Mouse (Mus musculus): Measurements from ENCODE around the gene Lst1. TPM values are rescaled to one million over a fixed set of nuclear protein-coding genes. Genes with fewer than 3 reads are reported as not detected.

Gene Lst1
- polyA plus RNA-seq, 1 experiment from 2014 or later = 3.8 TPM

DNA sequence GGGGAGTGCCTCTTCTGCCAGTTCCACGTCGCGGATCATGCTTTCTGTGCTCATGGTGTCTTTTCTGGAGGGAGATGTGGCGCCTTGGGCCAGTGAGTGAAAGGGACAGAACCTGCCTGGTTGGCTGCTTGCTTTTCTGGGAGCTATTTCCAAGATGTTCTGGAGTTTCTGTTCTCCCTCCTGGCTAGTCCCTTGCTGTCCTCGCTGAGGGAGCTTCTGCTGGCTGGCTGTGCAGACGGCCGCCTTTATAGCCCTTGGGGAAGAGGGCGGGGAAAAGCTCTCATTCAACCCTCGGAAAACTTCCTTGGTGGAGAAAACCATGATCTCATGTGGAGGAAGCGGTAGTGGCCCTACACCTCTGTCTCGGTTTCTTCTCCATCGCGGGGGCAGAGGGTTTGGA is 13.5 kb upstream of the Lst1 start, which contains the start of gene Tnf:
Tnf (minus strand) TSS at position 221 of the 400 bp plus-strand sequence.
- Histone ChIP-seq H3K9me3 (ENCODE audit: control insufficient read depth, low read length) (no peaks in the 10 kb centered on the region), H3K27me3 (ENCODE audit: control insufficient read depth, insufficient read depth, low read length) (peaks cover 2% of the 10 kb centered on the region), H3K4me1 (replicated peaks; ENCODE audit: control insufficient read depth, insufficient read depth, low read length) (no peaks in the 10 kb centered on the region), H3K4me3 (ENCODE audit: low read depth, low read length) (no peak within 1 kb of the TSS), H3K4me2 (ENCODE audit: low read depth, low read length, severe bottlenecking) (no peak within 1 kb of the TSS), H3K27ac (ENCODE audit: low read depth, low read length) (no peak within 1 kb of the TSS), H3K36me3 (ENCODE audit: control insufficient read depth, insufficient read depth, low read length) (no peaks in the 10 kb centered on the region), H3K9ac (ENCODE audit: low read length) (no peak within 1 kb of the TSS)
- DNase-seq (ENCODE audit: low spot score) (no peak), ATAC-seq (replicated peaks; ENCODE audit: low FRiP score) (no peak)
- 41% methylated on average over 13 of the region's 13 CpGs for WGBS

DNA sequence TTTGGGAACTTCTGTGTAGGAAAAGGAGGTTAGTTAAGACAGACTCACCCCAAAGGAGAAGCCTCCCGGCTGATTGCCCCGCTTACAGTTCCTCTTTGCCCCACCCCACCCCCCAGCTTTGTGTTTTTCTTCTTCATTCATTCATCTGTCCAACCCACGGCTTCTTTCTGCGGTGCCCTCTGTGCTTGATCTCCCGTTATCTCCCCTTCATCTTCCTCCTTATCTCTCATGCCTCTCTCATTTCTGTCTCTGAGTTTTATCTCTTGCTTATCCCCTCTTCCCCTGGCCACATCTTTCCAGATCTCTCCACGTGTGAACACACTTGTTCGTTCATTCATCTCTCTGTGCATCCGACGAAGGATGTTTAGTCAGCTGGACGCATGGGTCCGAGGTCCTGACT is 12.9 kb upstream of the Lst1 start:
- Histone ChIP-seq H3K4me3 (ENCODE audit: low read depth, low read length) (no peak overlapping the region), H3K4me1 (replicated peaks; ENCODE audit: control insufficient read depth, insufficient read depth, low read length) (no peaks in the 10 kb centered on the region; the same call in 1 of the 2 replicates), H3K36me3 (ENCODE audit: control insufficient read depth, insufficient read depth, low read length) (no peaks in the 10 kb centered on the region), H3K27ac (ENCODE audit: low read depth, low read length) (no peak overlapping the region), H3K4me2 (ENCODE audit: low read depth, low read length, severe bottlenecking) (no peak overlapping the region), H3K27me3 (ENCODE audit: control insufficient read depth, insufficient read depth, low read length) (peaks cover 8% of the 10 kb centered on the region), H3K9me3 (ENCODE audit: control insufficient read depth, low read length) (no peaks in the 10 kb centered on the region), H3K9ac (ENCODE audit: low read length) (no peak overlapping the region)
- 76% methylated on average over 11 of the region's 11 CpGs for WGBS
- no peak for DNase-seq (ENCODE audit: low spot score)
- ATAC-seq (replicated peaks; ENCODE audit: low FRiP score) = no peak

DNA sequence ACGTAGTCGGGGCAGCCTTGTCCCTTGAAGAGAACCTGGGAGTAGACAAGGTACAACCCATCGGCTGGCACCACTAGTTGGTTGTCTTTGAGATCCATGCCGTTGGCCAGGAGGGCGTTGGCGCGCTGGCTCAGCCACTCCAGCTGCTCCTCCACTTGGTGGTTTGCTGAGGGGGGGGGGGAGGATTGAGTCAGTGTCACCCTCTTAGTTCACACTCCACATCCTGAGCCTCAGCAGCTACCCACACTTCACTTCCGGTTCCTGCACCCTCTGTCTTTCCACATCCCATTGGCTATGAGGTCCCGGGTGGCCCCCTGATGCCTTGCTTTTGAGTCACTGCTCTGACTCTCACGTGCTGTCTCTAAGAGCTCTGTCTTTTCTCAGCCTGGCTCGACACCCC is 12.2 kb upstream of the Lst1 start:
- Histone ChIP-seq H3K27ac (ENCODE audit: low read depth, low read length) (no peak overlapping the region), H3K4me1 (replicated peaks; ENCODE audit: control insufficient read depth, insufficient read depth, low read length) (peaks cover 3% of the 10 kb centered on the region; the same call in 1 of the 2 replicates), H3K36me3 (ENCODE audit: control insufficient read depth, insufficient read depth, low read length) (no peaks in the 10 kb centered on the region), H3K4me3 (ENCODE audit: low read depth, low read length) (no peak overlapping the region), H3K27me3 (ENCODE audit: control insufficient read depth, insufficient read depth, low read length) (peaks cover 15% of the 10 kb centered on the region), H3K9ac (ENCODE audit: low read length) (no peak overlapping the region), H3K9me3 (ENCODE audit: control insufficient read depth, low read length) (no peaks in the 10 kb centered on the region), H3K4me2 (ENCODE audit: low read depth, low read length, severe bottlenecking) (no peak overlapping the region)
- WGBS = 89% methylated on average over 11 of the region's 11 CpGs
- ATAC-seq (replicated peaks; ENCODE audit: low FRiP score) (no peak), DNase-seq (ENCODE audit: low spot score) (no peak)

DNA sequence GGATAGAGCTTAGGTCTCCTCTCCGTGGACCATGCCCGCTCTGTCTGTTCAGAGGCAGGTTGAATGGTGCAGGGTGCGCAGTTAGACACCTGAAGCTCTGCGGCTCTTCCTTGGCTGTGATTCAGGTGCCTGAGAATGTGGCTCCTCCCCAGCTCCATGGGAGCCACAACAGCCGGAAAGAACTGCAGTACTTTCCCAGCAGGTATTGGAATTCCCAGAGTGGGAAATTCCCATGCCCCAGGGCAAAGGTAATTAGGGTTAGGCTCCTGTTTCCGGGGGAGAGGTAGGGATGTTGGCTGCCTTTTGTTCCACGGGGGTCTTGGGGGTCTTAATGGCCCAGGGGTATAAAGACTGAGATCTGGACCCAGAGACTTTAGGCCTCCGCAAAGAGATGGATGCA is 10.7 kb upstream of the Lst1 start:
- no peaks in the 10 kb centered on the region for H3K36me3 ChIP-seq (ENCODE audit: control insufficient read depth, insufficient read depth, low read length)
- H3K27me3 ChIP-seq (ENCODE audit: control insufficient read depth, insufficient read depth, low read length) = peaks cover 20% of the 10 kb centered on the region
- no peaks in the 10 kb centered on the region for H3K9me3 ChIP-seq (ENCODE audit: control insufficient read depth, low read length)
- H3K4me1 ChIP-seq (replicated peaks; ENCODE audit: control insufficient read depth, insufficient read depth, low read length) = peaks cover 3% of the 10 kb centered on the region; the same call in 1 of the 2 replicates
- WGBS = 24% methylated on average over 8 of the region's 8 CpGs
- DNase-seq (ENCODE audit: low spot score) (no peak), ATAC-seq (replicated peaks; ENCODE audit: low FRiP score) (no peak)
- no peak overlapping the region for H3K4me2 ChIP-seq (ENCODE audit: low read depth, low read length, severe bottlenecking)
- H3K4me3 ChIP-seq (ENCODE audit: low read depth, low read length) = no peak overlapping the region
- no peak overlapping the region for H3K27ac ChIP-seq (ENCODE audit: low read depth, low read length)
- H3K9ac ChIP-seq (ENCODE audit: low read length) = no peak overlapping the region

DNA sequence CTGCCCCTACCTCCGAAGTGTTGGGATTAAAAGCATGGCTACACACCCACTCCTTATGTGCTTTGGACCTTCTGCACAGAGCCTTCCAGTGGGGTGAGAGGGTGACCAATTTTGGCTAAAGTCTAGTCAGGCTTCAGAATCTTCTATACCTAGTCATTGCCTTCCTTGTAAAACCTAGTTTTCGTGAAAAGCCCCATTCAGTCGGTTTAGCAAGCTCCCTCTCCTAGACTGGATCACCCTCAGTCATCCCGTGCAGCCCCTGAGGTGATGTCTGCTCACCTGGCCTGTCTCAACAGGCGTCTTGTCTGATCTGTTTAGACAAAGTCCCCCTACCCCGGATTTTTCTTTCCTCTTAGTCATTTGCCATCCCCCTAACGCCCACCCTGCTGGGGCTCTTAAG is 9.8 kb upstream of the Lst1 start:
- WGBS = 62% methylated on average over 7 of the region's 7 CpGs
- H3K4me2 ChIP-seq (ENCODE audit: low read depth, low read length, severe bottlenecking) = no peak overlapping the region
- ATAC-seq (replicated peaks; ENCODE audit: low FRiP score) (no peak), DNase-seq (ENCODE audit: low spot score) (no peak)
- no peak overlapping the region for H3K27ac ChIP-seq (ENCODE audit: low read depth, low read length)
- H3K27me3 ChIP-seq (ENCODE audit: control insufficient read depth, insufficient read depth, low read length) = peaks cover 20% of the 10 kb centered on the region
- no peaks in the 10 kb centered on the region for H3K36me3 ChIP-seq (ENCODE audit: control insufficient read depth, insufficient read depth, low read length)
- H3K9ac ChIP-seq (ENCODE audit: low read length) = no peak overlapping the region
- peaks cover 3% of the 10 kb centered on the region; the same call in 1 of the 2 replicates for H3K4me1 ChIP-seq (replicated peaks; ENCODE audit: control insufficient read depth, insufficient read depth, low read length)
- no peak overlapping the region for H3K4me3 ChIP-seq (ENCODE audit: low read depth, low read length)
- H3K9me3 ChIP-seq (ENCODE audit: control insufficient read depth, low read length) = no peaks in the 10 kb centered on the region

DNA sequence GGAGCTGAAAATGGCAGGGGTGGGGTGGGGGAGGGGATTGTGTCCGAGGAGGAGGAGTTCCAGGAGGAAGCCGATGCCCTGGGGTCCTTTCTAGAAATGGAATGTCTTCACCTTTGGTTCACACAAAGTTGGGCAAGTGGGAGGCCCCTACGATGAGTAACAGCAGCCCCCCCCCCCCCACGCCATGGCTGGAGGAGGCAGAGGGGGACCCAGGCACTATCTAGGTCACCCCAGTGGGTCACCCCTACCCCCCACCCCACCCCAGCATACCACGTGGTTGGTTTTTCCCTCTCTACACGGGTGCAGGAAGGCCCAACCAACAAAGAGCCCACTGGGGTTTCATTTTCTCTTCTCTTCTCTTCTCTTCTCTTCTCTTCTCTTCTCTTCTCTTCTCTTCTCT is 8.9 kb upstream of the Lst1 start:
- Histone ChIP-seq H3K36me3 (ENCODE audit: control insufficient read depth, insufficient read depth, low read length) (no peaks in the 10 kb centered on the region), H3K4me3 (ENCODE audit: low read depth, low read length) (no peak overlapping the region), H3K9ac (ENCODE audit: low read length) (no peak overlapping the region), H3K4me1 (replicated peaks; ENCODE audit: control insufficient read depth, insufficient read depth, low read length) (peaks cover 3% of the 10 kb centered on the region; the same call in 1 of the 2 replicates), H3K27ac (ENCODE audit: low read depth, low read length) (no peak overlapping the region), H3K27me3 (ENCODE audit: control insufficient read depth, insufficient read depth, low read length) (peaks cover 20% of the 10 kb centered on the region), H3K4me2 (ENCODE audit: low read depth, low read length, severe bottlenecking) (no peak overlapping the region), H3K9me3 (ENCODE audit: control insufficient read depth, low read length) (no peaks in the 10 kb centered on the region)
- DNase-seq (ENCODE audit: low spot score) (no peak), ATAC-seq (replicated peaks; ENCODE audit: low FRiP score) (no peak)
- WGBS = 47% methylated on average over 6 of the region's 6 CpGs

DNA sequence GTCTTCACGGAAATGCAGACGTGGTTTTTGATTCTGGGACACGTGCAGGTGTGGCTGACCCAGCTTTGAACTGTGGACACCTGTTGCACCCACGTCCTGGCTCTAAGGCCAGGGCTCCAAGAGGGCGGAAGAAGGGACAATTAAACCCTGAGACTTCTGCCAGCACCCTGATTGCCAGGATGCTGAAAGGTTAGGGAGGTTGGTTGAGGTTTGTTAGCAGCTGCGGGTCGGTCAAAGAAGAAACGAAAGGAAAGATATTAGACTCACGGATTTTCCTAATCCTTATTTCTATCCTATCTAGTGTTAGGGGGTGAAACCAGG is 8.0 kb upstream of the Lst1 start:
- Histone ChIP-seq H3K27ac (ENCODE audit: low read depth, low read length) (no peak overlapping the region), H3K4me2 (ENCODE audit: low read depth, low read length, severe bottlenecking) (peak overlapping the region; percentile 59), H3K36me3 (ENCODE audit: control insufficient read depth, insufficient read depth, low read length) (no peaks in the 10 kb centered on the region), H3K27me3 (ENCODE audit: control insufficient read depth, insufficient read depth, low read length) (peaks cover 20% of the 10 kb centered on the region), H3K9me3 (ENCODE audit: control insufficient read depth, low read length) (no peaks in the 10 kb centered on the region), H3K4me3 (ENCODE audit: low read depth, low read length) (peak overlapping the region; percentile 32; the same call in 1 of the 2 replicates), H3K9ac (ENCODE audit: low read length) (no peak overlapping the region; the same call in 1 of the 2 replicates), H3K4me1 (replicated peaks; ENCODE audit: control insufficient read depth, insufficient read depth, low read length) (peaks cover 3% of the 10 kb centered on the region; the same call in 1 of the 2 replicates)
- WGBS = 31% methylated on average over 9 of the region's 9 CpGs
- DNase-seq (ENCODE audit: low spot score) (no peak), ATAC-seq (replicated peaks; ENCODE audit: low FRiP score) (no peak)

DNA sequence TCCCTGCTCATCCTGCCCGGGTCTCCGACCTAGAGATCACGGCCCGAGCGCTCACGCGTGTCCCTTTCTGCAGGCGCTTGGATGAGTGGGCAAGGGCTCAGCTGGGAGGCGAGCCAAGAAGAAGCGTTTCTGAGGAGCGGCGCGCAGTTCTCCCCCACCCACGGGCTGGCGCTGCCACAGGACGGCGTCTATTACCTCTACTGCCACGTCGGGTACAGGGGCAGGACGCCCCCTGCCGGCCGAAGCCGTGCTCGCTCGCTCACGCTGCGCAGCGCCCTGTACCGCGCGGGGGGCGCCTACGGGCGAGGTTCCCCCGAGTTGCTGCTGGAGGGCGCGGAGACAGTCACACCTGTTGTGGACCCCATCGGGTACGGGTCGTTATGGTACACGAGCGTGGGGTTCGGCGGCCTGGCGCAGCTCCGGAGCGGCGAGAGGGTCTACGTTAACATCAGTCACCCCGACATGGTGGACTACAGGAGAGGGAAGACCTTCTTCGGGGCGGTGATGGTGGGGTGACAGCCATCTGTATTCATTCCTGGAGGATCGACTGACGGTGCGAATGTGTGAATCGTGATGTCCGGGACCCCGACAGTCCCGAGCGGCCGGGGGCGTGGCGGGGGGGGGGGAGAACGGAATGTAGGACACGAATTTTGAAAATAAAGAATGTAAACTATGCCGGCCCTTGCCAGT is 7.5 kb upstream of the Lst1 start:
- H3K4me2 ChIP-seq (ENCODE audit: low read depth, low read length, severe bottlenecking) = peak overlapping the region; percentile 59
- H3K9ac ChIP-seq (ENCODE audit: low read length) = peak overlapping the region; percentile 32
- peaks cover 20% of the 10 kb centered on the region for H3K27me3 ChIP-seq (ENCODE audit: control insufficient read depth, insufficient read depth, low read length)
- 2% methylated on average over 66 of the region's 66 CpGs for WGBS
- H3K36me3 ChIP-seq (ENCODE audit: control insufficient read depth, insufficient read depth, low read length) = no peaks in the 10 kb centered on the region
- DNase-seq (ENCODE audit: low spot score) = peak; percentile 86
- H3K4me3 ChIP-seq (ENCODE audit: low read depth, low read length) = peak overlapping the region; percentile 32
- H3K9me3 ChIP-seq (ENCODE audit: control insufficient read depth, low read length) = no peaks in the 10 kb centered on the region
- H3K4me1 ChIP-seq (replicated peaks; ENCODE audit: control insufficient read depth, insufficient read depth, low read length) = peaks cover 3% of the 10 kb centered on the region; the same call in 1 of the 2 replicates
- ATAC-seq (replicated peaks; ENCODE audit: low FRiP score) = peak; percentile 72
- H3K27ac ChIP-seq (ENCODE audit: low read depth, low read length) = no peak overlapping the region
